Mouse (Mus musculus): ENCODE data around the gene Slc25a19. TPM values are rescaled to one million over a fixed set of nuclear protein-coding genes. Genes with fewer than 3 reads are reported as not detected.
"Not testable (repeated sequence)": the region's sequence is repeated elsewhere in the genome, so short reads cannot be mapped to it uniquely, and the experiment has no call there.

The Slc25a19 gene
- 14.2 to 23.5 TPM (median 15.3 TPM) in 3 replicates for total RNA-seq (2017)

GRCm38 (mm10) chr11:115627705-115628464, at the start of gene Slc25a19:
TSS of gene Slc25a19 (minus strand) at chr11:115628295.
- ATAC-seq (replicated peaks; ENCODE audit: insufficient number of reproducible peaks, low FRiP score, low TSS enrichment, poor library complexity, severe bottlenecking) = peak; percentile 91

DNA sequence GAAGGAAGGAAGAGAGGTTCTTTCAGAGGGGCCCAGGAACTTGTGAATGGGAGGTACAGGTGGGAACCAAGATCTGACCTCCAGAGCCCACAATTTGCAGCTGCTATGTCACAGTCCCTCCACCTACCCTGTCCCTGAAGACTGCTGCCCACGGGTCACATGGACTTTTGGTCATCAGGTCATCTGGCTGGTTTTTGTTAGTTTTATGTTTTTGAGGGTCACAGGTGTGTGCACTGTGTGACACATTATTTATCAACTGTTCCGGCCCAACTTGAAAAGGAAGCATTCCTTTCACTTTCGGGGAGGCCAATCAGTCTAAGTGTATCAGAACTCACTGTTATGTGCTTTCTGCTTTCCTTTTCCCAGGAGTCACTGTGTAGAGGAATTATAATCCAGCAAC, 49.4 kb upstream of the Slc25a19 start:
- ATAC-seq (replicated peaks; ENCODE audit: insufficient number of reproducible peaks, low FRiP score, low TSS enrichment, poor library complexity, severe bottlenecking) = no peak

DNA sequence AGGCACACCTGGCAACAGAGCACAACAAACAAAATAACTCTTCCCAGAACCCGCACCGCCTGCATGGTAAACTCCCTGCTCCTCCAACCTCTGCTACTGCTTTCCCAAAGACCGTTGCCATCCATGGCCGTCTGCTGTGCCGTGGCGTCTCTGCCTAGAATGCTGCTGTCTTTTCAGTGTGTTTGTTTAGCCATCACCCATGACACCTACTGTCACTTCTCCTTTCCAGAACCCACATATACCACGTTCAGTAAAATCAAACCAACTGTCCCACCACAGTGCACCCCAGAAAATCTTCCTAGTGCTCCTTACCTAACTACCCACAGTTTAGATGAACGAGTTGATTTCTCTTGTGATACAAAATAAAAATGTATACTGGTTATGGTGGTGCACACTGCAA, 48.6 kb upstream of the Slc25a19 start:
- ATAC-seq (replicated peaks; ENCODE audit: insufficient number of reproducible peaks, low FRiP score, low TSS enrichment, poor library complexity, severe bottlenecking) = peak; percentile 66

GRCm38 (mm10) chr11:115674235-115674865, 46.3 kb upstream of the Slc25a19 start:
- ATAC-seq (replicated peaks; ENCODE audit: insufficient number of reproducible peaks, low FRiP score, low TSS enrichment, poor library complexity, severe bottlenecking) = no peak

- ATAC-seq (replicated peaks; ENCODE audit: insufficient number of reproducible peaks, low FRiP score, low TSS enrichment, poor library complexity, severe bottlenecking) = no peak
These were observed 45.6 kb upstream of the Slc25a19 start for GRCm38 (mm10) chr11:115673471-115674234.

DNA sequence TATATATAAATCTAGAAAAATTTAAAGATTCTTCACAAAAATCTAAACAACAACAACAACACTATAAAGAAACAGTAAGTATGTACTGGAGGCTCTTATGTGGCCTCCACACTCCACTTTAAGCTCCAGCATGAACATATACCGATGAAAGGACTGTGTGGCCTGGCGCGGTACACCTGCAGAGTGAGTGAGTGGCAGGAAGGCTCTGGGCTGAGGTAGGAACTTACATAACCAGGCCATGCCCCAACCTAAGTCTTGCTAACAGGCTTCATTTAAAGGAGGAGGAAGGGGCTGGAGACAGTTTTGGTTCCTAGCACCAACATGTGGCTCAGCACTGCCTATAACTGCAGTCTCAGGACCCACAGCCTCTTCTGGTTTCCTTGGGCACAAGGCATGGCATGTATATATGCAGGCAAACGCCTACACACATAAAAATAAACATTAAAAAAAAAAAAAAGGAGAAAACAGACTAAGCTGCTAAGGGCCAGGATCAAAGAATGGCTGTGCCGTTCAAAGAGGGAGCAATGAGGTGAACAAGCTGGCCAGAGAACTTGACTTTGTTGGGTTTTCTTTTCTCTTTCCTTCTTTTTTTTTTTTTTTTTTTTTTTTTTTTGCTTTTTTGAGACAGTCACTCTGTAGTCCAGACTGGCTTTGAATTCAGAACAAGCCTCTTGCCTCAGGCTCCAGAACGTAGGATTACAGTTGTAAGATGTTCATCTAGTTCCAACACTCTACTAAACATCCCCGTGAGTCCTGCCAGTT, 44.3 kb upstream of the Slc25a19 start:
- no peak for ATAC-seq (replicated peaks; ENCODE audit: insufficient number of reproducible peaks, low FRiP score, low TSS enrichment, poor library complexity, severe bottlenecking)

GRCm38 (mm10) chr11:115670451-115671050, 42.5 kb upstream of the Slc25a19 start:
- ATAC-seq (replicated peaks; ENCODE audit: insufficient number of reproducible peaks, low FRiP score, low TSS enrichment, poor library complexity, severe bottlenecking) = no peak; the same call in 1 of the 2 replicates

GRCm38 (mm10) chr11:115663676-115664335, 35.7 kb upstream of the Slc25a19 start:
- no peak for ATAC-seq (replicated peaks; ENCODE audit: insufficient number of reproducible peaks, low FRiP score, low TSS enrichment, poor library complexity, severe bottlenecking)

DNA sequence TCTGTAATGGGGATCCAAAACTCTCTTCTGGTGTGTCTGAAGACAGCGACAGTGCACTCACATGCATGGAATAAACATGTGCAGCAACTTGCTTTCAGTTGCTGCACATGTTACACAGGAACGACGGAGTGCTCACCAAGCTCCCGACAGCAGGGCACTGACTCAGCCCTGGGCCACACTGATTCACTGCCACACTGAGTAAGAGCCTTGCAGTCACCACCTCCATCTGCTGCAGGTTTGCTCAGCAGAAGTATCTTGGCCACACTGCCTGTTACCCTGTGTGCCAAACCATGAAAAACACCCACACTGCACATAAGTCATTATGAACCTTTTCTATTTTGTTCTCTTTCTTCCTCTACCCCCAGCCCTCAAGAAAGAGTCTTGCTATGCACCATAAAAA, 32.3 kb upstream of the Slc25a19 start:
- ATAC-seq (replicated peaks; ENCODE audit: insufficient number of reproducible peaks, low FRiP score, low TSS enrichment, poor library complexity, severe bottlenecking) = no peak

- ATAC-seq (replicated peaks; ENCODE audit: insufficient number of reproducible peaks, low FRiP score, low TSS enrichment, poor library complexity, severe bottlenecking) = no peak
These were observed 30.4 kb upstream of the Slc25a19 start for GRCm38 (mm10) chr11:115658521-115658920.

DNA sequence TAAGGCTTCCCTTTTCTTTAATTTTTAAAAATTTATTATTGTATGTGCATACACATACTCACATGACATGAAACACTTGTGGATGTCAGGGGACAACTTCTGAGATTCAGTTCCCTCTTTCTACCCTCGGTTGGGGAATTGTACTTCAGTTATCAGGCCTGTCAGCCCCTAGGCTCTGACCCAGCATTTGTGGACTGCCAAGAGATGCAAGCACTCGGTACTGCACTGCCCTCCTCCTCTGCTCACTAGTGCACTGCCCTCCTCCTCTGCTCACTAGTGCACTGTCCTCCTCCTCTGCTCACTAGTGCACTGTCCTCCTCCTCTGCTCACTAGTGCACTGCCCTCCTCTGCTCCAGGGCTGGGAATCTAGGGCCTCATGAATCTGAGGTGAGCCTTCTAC, 26.0 kb upstream of the Slc25a19 start:
- ATAC-seq (replicated peaks; ENCODE audit: insufficient number of reproducible peaks, low FRiP score, low TSS enrichment, poor library complexity, severe bottlenecking) = peak; percentile 52; the same call in 1 of the 2 replicates

GRCm38 (mm10) chr11:115653194-115653593, 25.1 kb upstream of the Slc25a19 start:
- no peak for ATAC-seq (replicated peaks; ENCODE audit: insufficient number of reproducible peaks, low FRiP score, low TSS enrichment, poor library complexity, severe bottlenecking)

DNA sequence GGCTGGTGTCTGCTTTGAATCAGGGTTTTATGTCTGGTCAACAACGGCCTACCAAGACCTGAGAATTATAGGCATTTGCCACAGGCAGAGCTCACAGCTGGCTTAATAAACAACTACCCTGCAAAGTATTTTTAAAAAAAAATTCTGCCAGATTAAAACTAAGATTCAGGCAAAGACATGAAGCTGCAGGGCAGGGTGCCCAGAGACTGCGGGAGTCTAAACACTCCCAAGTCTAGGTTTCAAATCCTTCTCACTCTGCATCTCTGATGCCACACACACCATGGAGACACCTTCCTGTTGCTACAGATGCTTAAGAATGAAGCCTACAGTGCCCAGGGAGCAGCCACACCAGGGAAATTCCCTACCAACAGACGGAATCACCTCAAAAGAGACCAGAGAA, 23.6 kb upstream of the Slc25a19 start:
- no peak for ATAC-seq (replicated peaks; ENCODE audit: insufficient number of reproducible peaks, low FRiP score, low TSS enrichment, poor library complexity, severe bottlenecking)

- ATAC-seq (replicated peaks; ENCODE audit: insufficient number of reproducible peaks, low FRiP score, low TSS enrichment, poor library complexity, severe bottlenecking) = no peak
These were observed 21.6 kb upstream of the Slc25a19 start for GRCm38 (mm10) chr11:115649706-115650105.

DNA sequence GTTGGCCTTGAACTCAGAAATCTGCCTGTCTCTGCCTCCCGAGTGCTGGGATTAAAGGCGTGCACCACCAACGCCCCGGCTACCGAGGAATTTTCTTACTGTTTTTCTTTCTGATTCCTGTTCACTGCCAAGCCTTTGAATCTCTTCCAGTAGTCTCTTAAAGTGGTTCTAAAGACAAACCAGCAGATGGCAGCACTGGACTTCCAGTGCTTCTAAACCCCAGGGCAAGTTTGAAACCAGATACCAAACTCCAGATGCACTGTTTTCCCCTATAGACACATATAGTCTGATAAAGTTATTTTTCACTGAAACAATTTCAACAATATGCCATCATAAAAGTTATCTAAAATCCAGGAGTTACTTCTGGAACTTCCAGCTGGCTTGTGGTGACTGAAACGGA, 19.4 kb upstream of the Slc25a19 start:
- no peak for ATAC-seq (replicated peaks; ENCODE audit: insufficient number of reproducible peaks, low FRiP score, low TSS enrichment, poor library complexity, severe bottlenecking)

- ATAC-seq (replicated peaks; ENCODE audit: insufficient number of reproducible peaks, low FRiP score, low TSS enrichment, poor library complexity, severe bottlenecking) = no peak
These were observed 18.3 kb upstream of the Slc25a19 start for GRCm38 (mm10) chr11:115646439-115646838.

DNA sequence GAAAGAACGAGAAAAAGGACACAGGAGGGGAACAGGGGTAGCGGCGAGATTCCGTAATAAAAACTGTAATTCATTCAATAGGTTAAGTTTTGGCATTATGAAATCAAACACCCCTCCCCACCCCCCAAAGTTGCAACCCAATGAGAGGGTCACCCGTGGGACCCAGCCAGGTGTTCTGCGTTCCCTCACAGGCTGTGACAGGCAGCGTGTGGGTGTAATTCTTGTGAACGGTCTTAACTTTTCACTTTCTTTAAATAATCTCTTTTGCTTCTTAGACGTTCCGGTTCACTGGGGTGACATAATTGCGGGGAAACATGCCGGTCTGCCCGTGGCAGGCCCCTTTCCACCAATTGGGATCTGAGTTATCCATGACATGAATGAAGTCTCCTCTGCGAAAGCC, 17.4 kb upstream of the Slc25a19 start:
- not testable (repeated sequence) for ATAC-seq (replicated peaks; ENCODE audit: insufficient number of reproducible peaks, low FRiP score, low TSS enrichment, poor library complexity, severe bottlenecking)

GRCm38 (mm10) chr11:115644308-115644707, 16.2 kb upstream of the Slc25a19 start:
- no peak for ATAC-seq (replicated peaks; ENCODE audit: insufficient number of reproducible peaks, low FRiP score, low TSS enrichment, poor library complexity, severe bottlenecking)

All from monocyte, adult 5-6 weeks (primary cell).